Mouse (Mus musculus) urinary bladder, adult 2 months (tissue): Measurements from ENCODE around the gene Tssk2. TPM values are rescaled to one million over a fixed set of nuclear protein-coding genes. Genes with fewer than 3 reads are reported as not detected.

ENCODE experiments used
- DNase-seq: peaks from one replicate; pipeline ENCODE4 v3.0.0; 2022; ENCODE audit warnings: low spot score
- polyA plus RNA-seq: library from polyadenylated mRNA; depleted of rRNA; stranded (reverse); fragments of >200 nt; gene quantifications from 2 replicates; pipeline ENCODE4 v1.2.3, GENCODE M21; 2012; rRNA removed

Tssk2 gene
- polyA plus RNA-seq = not detected in 2 replicates

GRCm38 (mm10) chr16:17898462-17898861, at the start of gene Tssk2, which contains the start of gene Dgcr2:
TSS of gene Tssk2 (plus strand) at chr16:17898637.
TSS of gene Dgcr2 (minus strand) at chr16:17898562.
- DNase-seq = no peak

GRCm38 (mm10) chr16:17848928-17849327, 49.5 kb upstream of the Tssk2 start:
- no peak for DNase-seq

GRCm38 (mm10) chr16:17849486-17849885, 49.0 kb upstream of the Tssk2 start:
- no peak for DNase-seq

GRCm38 (mm10) chr16:17851331-17851730, 47.1 kb upstream of the Tssk2 start:
- DNase-seq = no peak

- no peak for DNase-seq
Observed at GRCm38 (mm10) chr16:17851860-17852259, 46.6 kb upstream of the Tssk2 start.

- no peak for DNase-seq
Observed at GRCm38 (mm10) chr16:17853263-17853662, 45.2 kb upstream of the Tssk2 start.

- DNase-seq = no peak
Observed at GRCm38 (mm10) chr16:17857157-17857556, 41.3 kb upstream of the Tssk2 start.

- DNase-seq = no peak
Observed at GRCm38 (mm10) chr16:17858592-17858991, 39.8 kb upstream of the Tssk2 start.

- DNase-seq = no peak
Observed at GRCm38 (mm10) chr16:17865293-17865692, 33.1 kb upstream of the Tssk2 start.

- no peak for DNase-seq
Observed at GRCm38 (mm10) chr16:17865770-17866169, 32.7 kb upstream of the Tssk2 start.

GRCm38 (mm10) chr16:17871248-17871647, 27.2 kb upstream of the Tssk2 start:
- DNase-seq = no peak

- no peak for DNase-seq
Observed at GRCm38 (mm10) chr16:17872995-17873394, 25.4 kb upstream of the Tssk2 start.

GRCm38 (mm10) chr16:17875174-17875573, 23.3 kb upstream of the Tssk2 start:
- DNase-seq = no peak

GRCm38 (mm10) chr16:17876096-17876495, 22.3 kb upstream of the Tssk2 start:
- DNase-seq = no peak

- no peak for DNase-seq
Observed at GRCm38 (mm10) chr16:17879571-17879970, 18.9 kb upstream of the Tssk2 start.

GRCm38 (mm10) chr16:17882196-17882595, 16.2 kb upstream of the Tssk2 start:
- DNase-seq = no peak

GRCm38 (mm10) chr16:17884116-17884515, 14.3 kb upstream of the Tssk2 start:
- no peak for DNase-seq

GRCm38 (mm10) chr16:17889689-17890341, 8.6 kb upstream of the Tssk2 start:
- no peak for DNase-seq

- DNase-seq = no peak
Observed at GRCm38 (mm10) chr16:17890342-17890727, 8.1 kb upstream of the Tssk2 start.

GRCm38 (mm10) chr16:17890917-17891566, 7.4 kb upstream of the Tssk2 start:
- DNase-seq = peak; percentile 58

- peak; percentile 88 for DNase-seq
Observed at GRCm38 (mm10) chr16:17891567-17891959, 6.9 kb upstream of the Tssk2 start, which contains the start of gene Gm20518. TSS of gene Gm20518 (minus strand) at chr16:17891671.

GRCm38 (mm10) chr16:17892606-17893005, 5.8 kb upstream of the Tssk2 start:
- no peak for DNase-seq

GRCm38 (mm10) chr16:17893923-17894322, 4.5 kb upstream of the Tssk2 start, which contains the start of gene Tssk1:
TSS of gene Tssk1 (plus strand) at chr16:17894223.
- DNase-seq = no peak
